Mouse (Mus musculus) intestine, postnatal 0 days (tissue): ENCODE measurements around the gene Sox6. TPM values are rescaled to one million over a fixed set of nuclear protein-coding genes. Genes with fewer than 3 reads are reported as not detected.
A peak's percentile ranks its signal among the peaks of the same experiment; 100 is the strongest.

ENCODE experiments used
- ATAC-seq: fragments of 200-750 bp; cut with Nextera tagmentation; 2 replicates; pipeline ENCODE4 v1.8.0; 2017; ENCODE audit warnings: mild to moderate bottlenecking, moderate TSS enrichment, moderate library complexity
- H3K27ac ChIP-seq: fragments of 300-500 bp; sonication (generic); 2 replicates; pipeline ENCODE4 v1.5.1; 2014; ENCODE audit warnings: mild to moderate bottlenecking, low read depth, low read length, moderate library complexity
- H3K27me3 ChIP-seq: fragments of 300-500 bp; sonication (generic); replicated peaks from 2 replicates; pipeline ENCODE4 v1.6.1; 2014; ENCODE audit warnings: low read length, mixed read lengths; ENCODE audit not compliant: control insufficient read depth, insufficient read depth
- H3K36me3 ChIP-seq: fragments of 300-500 bp; sonication (generic); 2 replicates; pipeline ENCODE4 v1.6.1; 2014; ENCODE audit warnings: mild to moderate bottlenecking, moderate library complexity; ENCODE audit not compliant: control insufficient read depth, insufficient read depth
- H3K4me1 ChIP-seq: fragments of 300-500 bp; sonication (generic); replicated peaks from 2 replicates; pipeline ENCODE4 v1.6.1; 2014; ENCODE audit warnings: antibody characterized with exemption, low read length, mixed read lengths; ENCODE audit not compliant: control insufficient read depth, insufficient read depth
- H3K4me2 ChIP-seq: fragments of 300-500 bp; sonication (generic); replicated peaks from 2 replicates; pipeline ENCODE4 v1.6.1; 2014; ENCODE audit warnings: low read depth, mild to moderate bottlenecking, moderate library complexity
- H3K4me3 ChIP-seq: fragments of 300-500 bp; sonication (generic); 2 replicates; pipeline ENCODE4 v1.5.1; 2014; ENCODE audit warnings: low read depth, low read length
- H3K9ac ChIP-seq: fragments of 300-500 bp; sonication (generic); 2 replicates; pipeline ENCODE4 v1.6.1; 2014; ENCODE audit warnings: mild to moderate bottlenecking, low read depth, low read length
- H3K9me3 ChIP-seq: fragments of 300-500 bp; sonication (generic); 2 replicates; pipeline ENCODE4 v1.6.1; 2016; ENCODE audit warnings: mixed run types; ENCODE audit not compliant: control insufficient read depth
- CTCF ChIP-seq: sonication (generic); IDR thresholded peaks from 2 replicates; pipeline ENCODE4 v1.5.1; 2016; ENCODE audit warnings: low read depth, mild to moderate bottlenecking, control low read depth, antibody characterized with exemption, moderate library complexity
- WGBS: fragments of 180-500 bp; shearing (Covaris S2); extraction: QIAGEN DNeasy Blood & Tissue Kit; methylation state at CpG from one replicate; pipeline ENCODE4 v1.1.7; 2014; 5-methylcytosine and 5-hydroxymethylcytosine counted together
- polyA plus RNA-seq: library from polyadenylated mRNA; unstranded; fragments of >200 nt; fragmentation: Nextera tagmentation; extraction: Ambion mirVana; gene quantifications from 2 replicates; pipeline ENCODE4 v1.2.1, GENCODE M21; 2015

Sox6 gene
- polyA plus RNA-seq, 1 experiment from 2014 or later = 21.6 TPM

DNA sequence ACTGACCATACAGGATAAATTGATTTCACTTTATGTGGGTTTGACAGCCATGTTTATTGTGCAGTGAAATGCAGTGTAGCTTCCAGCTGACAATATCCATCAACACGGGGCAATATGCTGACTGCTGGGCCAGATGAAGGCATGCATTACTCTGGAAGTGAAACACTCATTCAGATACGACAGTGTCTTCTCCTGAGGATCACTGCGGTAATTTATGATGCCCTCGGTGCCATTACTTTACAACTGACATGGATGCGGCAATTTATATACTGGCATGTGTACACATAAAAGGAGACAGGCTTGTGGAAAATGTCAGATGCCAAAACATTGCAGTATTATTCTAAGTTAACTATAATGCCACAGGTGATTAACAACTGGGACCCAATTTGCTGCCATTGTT, 546.9 kb downstream of the Sox6 start:
- 79% methylated on average over 5 of the region's 5 CpGs for WGBS
- no peaks in the 10 kb centered on the region for H3K27me3 ChIP-seq

GRCm38 (mm10) chr7:115489608-115490007, 549.0 kb downstream of the Sox6 start:
- 0 out of 2 replicates have a peak, but pooled peaks cover 2% of the 10 kb centered on the region for H3K4me1 ChIP-seq
- H3K9me3 ChIP-seq = no peaks in the 10 kb centered on the region
- no peak for ATAC-seq
- no peak overlapping the region for H3K4me2 ChIP-seq
- H3K9ac ChIP-seq = no peak overlapping the region
- H3K27ac ChIP-seq = no peak overlapping the region
- no peak overlapping the region for H3K4me3 ChIP-seq
- 67% methylated on average over 10 of the region's 10 CpGs for WGBS
- TF ChIP-seq CTCF = peak; percentile 52
- no peaks in the 10 kb centered on the region for H3K36me3 ChIP-seq
- no peaks in the 10 kb centered on the region for H3K27me3 ChIP-seq

More for the DNA sequence above, 546.9 kb downstream of the Sox6 start:
- Histone ChIP-seq H3K27ac (no peak overlapping the region), H3K4me1 (0 out of 2 replicates have a peak, but pooled peaks cover 2% of the 10 kb centered on the region), H3K9me3 (no peaks in the 10 kb centered on the region), H3K4me2 (no peak overlapping the region), H3K4me3 (no peak overlapping the region), H3K9ac (no peak overlapping the region), H3K36me3 (no peaks in the 10 kb centered on the region)
- TF ChIP-seq CTCF = no peak
- ATAC-seq = no peak

- Histone ChIP-seq H3K4me3 (no peak overlapping the region), H3K27me3 (no peaks in the 10 kb centered on the region), H3K27ac (no peak overlapping the region), H3K4me1 (no peaks in the 10 kb centered on the region), H3K9me3 (no peaks in the 10 kb centered on the region), H3K4me2 (no peak overlapping the region), H3K9ac (no peak overlapping the region), H3K36me3 (no peaks in the 10 kb centered on the region)
- WGBS = 95% methylated on average over 12 of the region's 12 CpGs
- ATAC-seq = no peak
- TF ChIP-seq CTCF = no peak
Measured at GRCm38 (mm10) chr7:115486431-115486830, 552.2 kb downstream of the Sox6 start.

GRCm38 (mm10) chr7:115485664-115486409, 552.8 kb downstream of the Sox6 start:
- WGBS = 78% methylated on average over 2 of the region's 2 CpGs
- Histone ChIP-seq H3K9ac (no peak overlapping the region), H3K4me1 (no peaks in the 10 kb centered on the region), H3K36me3 (no peaks in the 10 kb centered on the region), H3K9me3 (no peaks in the 10 kb centered on the region), H3K4me3 (no peak overlapping the region), H3K4me2 (no peak overlapping the region), H3K27me3 (no peaks in the 10 kb centered on the region), H3K27ac (no peak overlapping the region)
- TF ChIP-seq CTCF = no peak
- no peak for ATAC-seq

DNA sequence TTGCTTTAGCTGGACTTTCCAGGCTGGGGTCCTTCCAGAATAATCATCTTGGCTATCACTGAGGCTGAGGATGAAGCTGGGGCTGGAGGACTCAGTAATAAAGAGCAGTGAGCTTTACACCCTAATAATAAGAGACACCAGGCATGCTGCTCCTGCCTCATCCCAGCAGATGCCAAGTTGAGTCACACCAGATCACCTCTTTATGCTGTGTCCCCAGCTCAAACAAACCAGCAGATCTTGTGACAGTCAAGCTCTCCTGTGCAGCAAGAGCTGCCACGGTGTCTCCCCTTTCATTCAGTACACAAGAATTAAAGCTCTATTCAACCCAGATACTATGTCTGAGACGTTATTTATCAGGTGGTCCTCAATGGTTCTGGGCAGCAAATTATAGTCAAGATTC, 560.8 kb downstream of the Sox6 start:
- Histone ChIP-seq H3K27ac (no peak overlapping the region), H3K9me3 (no peaks in the 10 kb centered on the region), H3K4me1 (no peaks in the 10 kb centered on the region), H3K4me2 (no peak overlapping the region), H3K36me3 (no peaks in the 10 kb centered on the region), H3K27me3 (no peaks in the 10 kb centered on the region), H3K4me3 (no peak overlapping the region), H3K9ac (no peak overlapping the region)
- TF ChIP-seq CTCF = no peak
- 66% methylated on average over 2 of the region's 2 CpGs for WGBS
- no peak for ATAC-seq

DNA sequence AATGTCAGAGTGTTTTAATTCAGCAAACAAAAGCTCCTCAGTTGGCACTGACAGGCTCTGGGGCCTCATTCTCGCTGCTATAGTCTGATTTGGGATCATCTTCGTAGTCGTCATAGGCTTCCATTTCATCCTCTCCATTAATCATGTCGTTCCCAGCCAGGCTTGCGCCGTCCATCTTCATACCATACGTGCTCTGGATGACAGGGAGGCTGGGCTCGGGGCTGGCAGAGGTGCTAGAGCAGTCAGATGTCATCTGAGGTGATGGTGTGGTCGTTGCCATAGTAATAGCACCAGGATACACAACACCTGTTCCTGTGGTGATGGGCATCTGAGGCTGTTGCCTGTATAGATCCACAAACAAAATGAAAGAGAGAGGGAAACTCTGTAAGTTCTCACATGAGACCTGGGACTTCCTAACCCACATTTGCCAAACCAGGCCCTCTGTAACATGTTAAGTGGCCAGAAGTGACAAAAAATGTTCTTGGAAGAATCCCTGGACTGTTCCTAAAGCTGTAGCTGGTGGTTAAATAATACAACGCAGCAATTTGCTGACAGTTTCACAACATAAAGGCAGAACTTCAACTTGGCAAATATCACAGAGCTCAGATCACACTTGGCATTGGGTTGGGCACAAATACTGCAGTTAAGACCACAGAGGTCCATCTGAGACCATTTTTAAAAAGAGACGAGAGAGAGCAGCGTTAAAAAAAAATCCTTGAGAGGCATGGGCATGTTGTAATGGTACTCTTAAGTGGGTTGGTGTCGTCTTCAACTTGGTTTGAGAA, 561.5 kb downstream of the Sox6 start:
- Histone ChIP-seq H3K4me2 (no peak overlapping the region), H3K4me1 (no peaks in the 10 kb centered on the region), H3K9ac (no peak overlapping the region), H3K4me3 (no peak overlapping the region), H3K9me3 (no peaks in the 10 kb centered on the region), H3K27ac (no peak overlapping the region), H3K36me3 (no peaks in the 10 kb centered on the region), H3K27me3 (no peaks in the 10 kb centered on the region)
- ATAC-seq = no peak
- TF ChIP-seq CTCF = no peak
- WGBS = 70% methylated on average over 13 of the region's 13 CpGs
